Mouse (Mus musculus) adrenal gland, postnatal 14 days (tissue): ENCODE measurements at regions not wholly inside any gene's neighbourhood (a gene's known extent, or its start where the extent isn't known, plus 50 kb on each side); places are given as distances from the start of the nearest gene placed in this dataset.

Experiments used
- DNase-seq: peaks from one replicate; pipeline ENCODE4 v3.0.0; 2021; ENCODE audit warnings: mixed read lengths

DNA sequence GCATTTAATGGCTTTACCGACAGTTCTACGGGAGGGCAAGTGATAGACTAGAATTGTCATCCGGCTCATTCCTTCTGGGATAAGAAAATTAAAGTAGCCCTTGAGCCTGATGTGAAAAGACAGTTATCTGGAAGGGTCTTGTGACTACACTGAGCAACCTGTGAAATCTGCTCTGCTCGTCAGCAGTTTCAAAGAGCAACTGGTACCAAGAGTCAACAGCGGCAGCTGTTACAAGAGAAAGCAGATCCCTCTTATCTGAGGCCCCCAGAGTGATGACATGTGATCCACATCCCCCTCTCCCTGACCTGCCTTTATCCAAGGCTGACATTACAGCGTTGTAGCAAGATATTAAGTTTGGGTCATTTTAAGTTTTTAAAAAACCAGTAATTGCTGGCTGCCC is 52.6 kb upstream of the Unc13c start:
- DNase-seq: no peak

DNA sequence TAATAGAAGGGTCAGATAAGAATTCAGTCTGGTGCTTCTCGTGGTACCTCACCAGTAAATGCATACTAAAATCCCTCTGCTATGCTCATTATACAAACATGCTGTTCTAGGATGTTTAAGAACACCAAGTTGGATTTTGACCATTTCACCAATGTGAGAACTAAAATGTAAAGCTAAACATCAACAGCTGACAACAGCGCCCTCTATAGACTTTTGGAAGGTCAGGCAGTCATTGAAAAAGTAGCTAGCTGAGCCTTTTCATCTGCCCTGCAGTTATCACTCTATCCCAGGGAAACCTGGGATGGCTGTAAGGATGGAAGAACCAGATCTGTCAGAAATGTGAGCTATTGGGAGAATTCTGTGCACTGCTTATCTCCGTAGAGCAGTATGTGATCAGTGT is 55.2 kb upstream of the Unc13c start:
- DNase-seq: no peak

DNA sequence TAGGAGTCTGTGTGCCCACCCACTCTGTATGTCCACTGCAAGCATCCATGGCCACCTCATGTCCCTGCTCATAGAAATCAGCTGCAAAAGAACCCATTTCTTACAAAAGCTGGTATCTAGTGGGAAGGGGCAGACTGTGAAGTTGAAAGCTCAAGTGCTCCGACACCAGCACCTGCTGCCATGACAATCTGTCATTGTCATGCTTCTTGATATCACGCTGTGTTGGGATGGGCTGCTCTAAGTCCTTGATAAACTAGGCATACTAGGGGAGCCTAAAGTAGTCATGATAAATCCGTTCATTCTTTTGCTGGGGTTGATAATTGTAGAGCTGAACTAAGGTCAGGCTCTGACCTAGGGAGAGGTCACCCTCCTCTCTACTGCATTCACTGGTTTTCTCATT is 57.4 kb upstream of the Unc13c start:
- no peak for DNase-seq

DNA sequence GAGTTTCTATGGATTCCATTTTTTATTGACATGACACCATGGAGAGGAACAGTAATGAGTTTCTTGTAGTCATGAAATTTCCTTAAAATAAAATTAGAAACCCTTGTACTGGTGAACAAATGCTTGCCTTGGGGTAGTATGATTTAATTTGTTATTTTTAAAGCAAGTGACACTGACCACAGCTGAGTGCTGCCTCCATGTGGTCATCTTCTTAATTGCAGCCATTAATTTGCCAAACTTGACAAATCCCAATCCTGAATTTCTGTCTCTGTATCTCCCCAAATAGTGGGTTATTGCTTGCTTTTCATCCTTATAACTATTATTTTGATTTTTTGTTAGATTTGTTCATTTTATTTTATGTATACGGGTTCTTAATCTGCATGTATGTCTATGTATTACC is 59.7 kb upstream of the Unc13c start:
- peak; percentile 44 for DNase-seq

DNA sequence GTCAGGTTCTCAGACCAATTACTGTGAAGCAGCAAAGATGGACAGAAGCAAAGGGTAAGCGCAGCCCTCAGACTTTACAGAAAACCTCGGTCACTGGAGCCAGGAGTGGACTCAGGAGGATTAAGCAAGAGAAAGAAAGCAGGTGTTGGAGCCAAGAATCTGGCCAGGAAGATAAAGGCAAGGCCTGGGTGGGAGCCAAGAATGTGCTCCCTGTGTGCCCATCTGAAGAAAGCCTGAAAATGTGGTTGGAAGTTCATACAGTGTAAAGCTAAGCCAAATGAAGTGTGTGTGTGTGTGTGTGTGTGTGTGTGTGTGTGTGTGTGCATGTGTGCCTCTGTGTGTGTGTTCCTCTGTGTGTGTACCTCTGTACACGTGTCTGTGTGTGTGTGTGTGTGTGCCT is 64.2 kb upstream of the Wdr72 start:
- DNase-seq: peak; percentile 78

DNA sequence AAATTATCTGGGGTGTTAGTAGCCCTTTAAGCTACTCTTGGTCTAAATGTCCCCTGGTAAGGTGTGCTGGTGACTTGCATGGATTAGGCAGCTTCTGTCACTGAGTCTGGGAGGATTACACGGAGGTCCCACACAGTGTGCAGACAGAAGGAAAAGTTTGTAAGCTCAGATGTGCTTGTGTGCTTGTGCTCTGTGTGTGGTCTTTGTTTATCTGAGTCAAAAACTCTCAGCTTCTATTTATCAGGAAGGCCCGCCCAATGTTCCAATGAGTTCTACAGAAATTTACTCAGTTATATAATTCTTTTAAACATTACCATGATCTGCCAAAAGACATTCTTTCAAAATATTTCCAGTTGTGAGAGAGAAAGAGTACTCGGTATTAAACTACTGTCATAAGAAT is 60.4 kb upstream of the Wdr72 start:
- no peak for DNase-seq

DNA sequence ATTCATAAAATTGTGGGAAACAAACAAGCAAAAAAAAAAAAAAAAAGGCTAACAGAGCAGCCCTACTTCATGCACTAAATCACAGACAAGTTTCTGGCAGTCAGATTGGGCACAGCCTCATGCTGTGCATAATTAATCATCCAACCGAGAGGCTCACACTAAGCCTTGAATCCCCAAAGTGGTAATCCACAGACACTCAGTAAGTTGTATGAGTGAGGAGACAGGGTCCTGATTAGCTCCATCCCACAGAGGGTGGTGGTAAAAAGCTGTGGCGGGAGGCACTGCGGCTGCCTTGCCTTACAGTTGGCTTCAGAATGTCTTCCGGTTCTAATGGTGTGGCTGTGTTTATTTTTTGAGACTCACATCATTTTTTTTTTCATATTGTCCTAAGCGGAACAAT is 53.4 kb upstream of the Wdr72 start:
- no peak for DNase-seq

DNA sequence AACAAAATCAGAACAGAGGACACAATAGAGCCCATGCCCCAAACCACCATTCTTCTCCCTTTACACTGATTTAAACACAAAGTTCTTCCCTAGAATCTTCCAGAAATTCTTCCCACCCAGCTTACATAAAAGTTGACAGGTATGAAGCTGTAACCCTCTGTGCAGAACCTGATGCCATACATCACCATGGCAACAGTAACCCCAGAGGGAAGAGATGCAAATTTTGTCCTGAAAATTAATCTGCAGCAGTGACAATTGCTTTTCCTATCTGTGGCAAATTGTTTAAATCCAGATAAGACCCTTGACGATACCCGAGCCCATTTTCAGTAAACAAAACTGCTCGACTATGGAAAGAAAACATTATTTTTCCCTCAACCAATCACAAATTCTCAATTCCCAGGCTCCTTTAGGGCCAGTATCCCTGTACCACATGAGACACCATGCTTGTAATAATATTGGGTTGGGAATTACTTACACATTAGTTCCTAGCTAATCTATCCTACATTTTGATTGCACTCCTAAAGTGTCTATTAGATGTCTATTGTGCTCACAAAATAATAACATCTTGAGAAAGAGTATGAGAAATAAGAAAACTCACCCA is 52.6 kb upstream of the Wdr72 start:
- DNase-seq: no peak

DNA sequence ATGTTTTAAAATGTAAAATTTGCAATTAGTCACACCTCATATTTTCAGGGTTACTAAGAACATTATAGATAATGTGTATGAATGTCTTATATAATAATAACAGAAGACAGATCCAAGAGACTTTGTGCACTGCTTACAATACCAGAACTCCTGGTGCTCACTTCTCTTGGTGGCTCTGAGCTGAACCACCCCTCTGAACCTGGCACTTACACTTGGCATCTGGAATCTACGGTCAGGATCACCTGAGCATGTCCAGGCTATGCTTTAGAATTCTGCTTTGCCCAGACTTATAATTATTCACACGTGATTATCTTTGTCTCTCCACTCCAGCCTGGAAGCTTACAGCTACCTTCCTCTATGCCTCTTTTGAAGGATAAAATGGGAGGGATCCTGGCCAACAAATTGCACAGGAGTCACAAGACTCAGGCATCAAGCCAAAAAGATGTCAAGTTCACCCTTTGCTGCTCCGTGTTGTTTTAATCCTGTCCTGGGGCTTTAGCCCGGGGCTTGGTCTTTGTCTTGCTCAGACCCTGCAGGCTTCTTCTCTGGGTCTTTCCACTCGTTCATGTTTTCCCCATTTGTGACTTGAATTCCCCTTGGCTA is 51.8 kb upstream of the Wdr72 start:
- no peak for DNase-seq
